Mouse (Mus musculus) megakaryocyte, embryonic 14.5 days (primary cell): ENCODE results near the gene Scube2.

Experiments used
- FLI1 ChIP-seq: IDR thresholded peaks from 2 replicates; pipeline ENCODE4 v1.6.1; 2012; ENCODE audit warnings: low read length, inconsistent platforms, mixed read lengths
- GATA1 ChIP-seq: IDR thresholded peaks from 3 replicates; pipeline ENCODE4 v1.6.1; 2012; ENCODE audit warnings: mixed read lengths, low read length, inconsistent platforms, borderline replicate concordance

GRCm38 (mm10) chr7:109860162-109860561, 5.3 kb downstream of the Scube2 start:
- no peak for TF ChIP-seq GATA1
- TF ChIP-seq FLI1: no peak
